Mouse (Mus musculus): ENCODE results near the gene Pygm. TPM values are rescaled to one million over a fixed set of nuclear protein-coding genes. Genes with fewer than 3 reads are reported as not detected.

Pygm gene
- 9.0 TPM for polyA plus RNA-seq (2014; fragmentation: Illumina TruSeq; extraction: RNeasy Lipid Tissue Mini Kit (QIAGEN cat#74804))

DNA sequence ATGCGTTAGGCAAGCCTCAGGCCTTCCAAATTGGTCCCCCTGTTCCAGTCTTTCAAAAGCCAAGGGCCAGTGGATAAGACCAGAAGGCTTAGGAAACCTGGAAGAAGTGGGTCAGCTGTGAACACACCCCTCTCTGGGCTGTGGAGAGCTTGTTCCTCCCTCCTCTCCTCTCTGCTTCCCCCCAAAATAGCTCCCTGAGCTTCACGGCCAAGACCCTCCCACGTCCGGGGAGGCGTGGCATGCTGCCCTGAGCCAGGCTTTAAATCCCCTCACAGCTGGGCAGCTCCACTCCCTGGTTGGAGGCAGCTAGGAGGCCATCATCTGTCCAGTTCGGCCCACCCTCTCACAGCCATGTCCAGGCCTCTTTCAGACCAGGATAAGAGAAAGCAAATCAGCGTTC, at the start of gene Pygm:
Gene Pygm, plus strand, starts transcription at position 272 of the 400 bp plus-strand sequence.

GRCm38 (mm10) chr19:6334673-6335457, 49.3 kb upstream of the Pygm start, which contains the start of gene Men1:
TSS of gene Men1 (plus strand) at chr19:6334979.

GRCm38 (mm10) chr19:6340524-6341452, 43.4 kb upstream of the Pygm start, which contains the start of gene Map4k2:
TSS of gene Map4k2 (plus strand) at chr19:6341135.

GRCm38 (mm10) chr19:6363411-6364240, 20.6 kb upstream of the Pygm start, which contains the start of gene Sf1:
TSS of gene Sf1 (plus strand) at chr19:6363690.

DNA sequence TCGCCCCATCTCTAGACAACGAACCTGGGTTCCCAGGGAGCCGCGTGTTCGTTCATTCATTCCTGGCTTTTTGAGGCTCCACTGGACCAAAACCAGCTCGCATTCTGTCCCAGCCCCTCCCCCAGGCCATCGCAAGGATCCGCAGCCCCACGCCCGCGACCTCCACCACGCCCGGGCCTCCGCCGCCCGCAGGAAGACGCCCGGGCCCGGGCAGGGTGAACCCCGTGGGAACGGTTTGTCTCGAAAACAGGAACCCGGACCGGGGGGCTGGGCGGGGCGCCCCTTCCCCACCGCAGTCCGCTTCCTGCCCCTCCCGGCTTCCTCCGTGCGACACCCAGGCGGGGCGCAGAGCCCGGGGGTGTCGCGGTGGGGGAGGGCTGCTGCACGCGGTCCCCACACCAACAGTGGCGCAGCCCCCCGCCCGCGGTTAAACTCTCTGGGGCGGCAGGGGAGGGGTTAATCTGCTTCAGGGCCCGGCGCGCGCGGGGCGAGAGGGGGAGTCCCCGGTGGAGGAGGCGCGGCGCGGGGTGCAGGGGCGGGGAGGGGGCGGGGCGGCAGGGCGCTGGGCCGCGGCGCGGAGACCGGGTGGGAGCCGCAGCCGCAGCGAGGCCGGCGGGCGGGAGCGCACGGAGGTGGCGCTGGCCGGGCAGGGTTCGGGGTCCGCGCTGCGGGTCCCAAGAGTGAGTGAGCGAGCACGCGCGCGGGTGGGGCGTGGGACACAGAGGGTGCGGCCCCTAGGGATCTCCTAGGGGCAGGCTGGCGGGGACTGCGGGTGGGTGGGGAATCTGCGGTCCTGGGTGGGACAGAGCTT, 15.3 kb downstream of the Pygm start, which contains the start of gene Rasgrp2:
Gene Rasgrp2, plus strand, starts transcription at position 56 of the 811 bp plus-strand sequence.

GRCm38 (mm10) chr19:6418233-6418879, 34.2 kb downstream of the Pygm start, which contains the start of gene Nrxn2:
TSS of gene Nrxn2 (plus strand) at chr19:6418731.

Other genes with a start within 250 kb of the Pygm start
- gene Batf2, start 243.4 kb upstream of the Pygm start, polyA plus RNA-seq (2014; fragmentation: Illumina TruSeq; extraction: RNeasy Lipid Tissue Mini Kit (QIAGEN cat#74804)): not detected
- 1.0 TPM for gene Arl2, start 242.9 kb upstream of the Pygm start, polyA plus RNA-seq (2014; fragmentation: Illumina TruSeq; extraction: RNeasy Lipid Tissue Mini Kit (QIAGEN cat#74804))
- gene Majin, start 200.0 kb upstream of the Pygm start, polyA plus RNA-seq (2014; fragmentation: Illumina TruSeq; extraction: RNeasy Lipid Tissue Mini Kit (QIAGEN cat#74804)): not detected
- not detected for gene Gpha2, start 158.0 kb upstream of the Pygm start, polyA plus RNA-seq (2014; fragmentation: Illumina TruSeq; extraction: RNeasy Lipid Tissue Mini Kit (QIAGEN cat#74804))
- gene Ppp2r5b, start 148.5 kb upstream of the Pygm start, polyA plus RNA-seq (2014; fragmentation: Illumina TruSeq; extraction: RNeasy Lipid Tissue Mini Kit (QIAGEN cat#74804)): 1.1 TPM
- not detected for gene Atg2a, start 142.7 kb upstream of the Pygm start, polyA plus RNA-seq (2014; fragmentation: Illumina TruSeq; extraction: RNeasy Lipid Tissue Mini Kit (QIAGEN cat#74804))
- gene Ehd1, start 107.7 kb upstream of the Pygm start, polyA plus RNA-seq (2014; fragmentation: Illumina TruSeq; extraction: RNeasy Lipid Tissue Mini Kit (QIAGEN cat#74804)): 10.2 TPM
- 1.2 TPM for gene Cdc42bpg, start 77.9 kb upstream of the Pygm start, polyA plus RNA-seq (2014; fragmentation: Illumina TruSeq; extraction: RNeasy Lipid Tissue Mini Kit (QIAGEN cat#74804))
- gene Men1, start 49.4 kb upstream of the Pygm start, polyA plus RNA-seq (2014; fragmentation: Illumina TruSeq; extraction: RNeasy Lipid Tissue Mini Kit (QIAGEN cat#74804)): 8.8 TPM
- 3.8 TPM for gene Map4k2, start 43.3 kb upstream of the Pygm start, polyA plus RNA-seq (2014; fragmentation: Illumina TruSeq; extraction: RNeasy Lipid Tissue Mini Kit (QIAGEN cat#74804))
- 146 TPM for gene Sf1, start 20.7 kb upstream of the Pygm start, polyA plus RNA-seq (2014; fragmentation: Illumina TruSeq; extraction: RNeasy Lipid Tissue Mini Kit (QIAGEN cat#74804))
- gene Rasgrp2, start 14.9 kb downstream of the Pygm start, polyA plus RNA-seq (2014; fragmentation: Illumina TruSeq; extraction: RNeasy Lipid Tissue Mini Kit (QIAGEN cat#74804)): 0.83 TPM
- gene Nrxn2, start 34.3 kb downstream of the Pygm start, polyA plus RNA-seq (2014; fragmentation: Illumina TruSeq; extraction: RNeasy Lipid Tissue Mini Kit (QIAGEN cat#74804)): 0.14 TPM
- gene Slc22a12, start 158.6 kb downstream of the Pygm start, polyA plus RNA-seq (2014; fragmentation: Illumina TruSeq; extraction: RNeasy Lipid Tissue Mini Kit (QIAGEN cat#74804)): not detected

Measured in ovary, adult 10 weeks (tissue).